Mouse (Mus musculus) NIH3T3 (cell line): ENCODE measurements around the gene Cgrrf1.
A peak's percentile ranks its signal among the peaks of the same experiment; 100 is the strongest.
"Not testable (repeated sequence)": the region's sequence is repeated elsewhere in the genome, so short reads cannot be mapped to it uniquely, and the experiment has no call there.

Experiments used
- DNase-seq: peaks from one replicate; pipeline ENCODE4 v3.0.0-alpha.2; 2012; ENCODE audit warnings: low read depth

The Cgrrf1 gene

DNA sequence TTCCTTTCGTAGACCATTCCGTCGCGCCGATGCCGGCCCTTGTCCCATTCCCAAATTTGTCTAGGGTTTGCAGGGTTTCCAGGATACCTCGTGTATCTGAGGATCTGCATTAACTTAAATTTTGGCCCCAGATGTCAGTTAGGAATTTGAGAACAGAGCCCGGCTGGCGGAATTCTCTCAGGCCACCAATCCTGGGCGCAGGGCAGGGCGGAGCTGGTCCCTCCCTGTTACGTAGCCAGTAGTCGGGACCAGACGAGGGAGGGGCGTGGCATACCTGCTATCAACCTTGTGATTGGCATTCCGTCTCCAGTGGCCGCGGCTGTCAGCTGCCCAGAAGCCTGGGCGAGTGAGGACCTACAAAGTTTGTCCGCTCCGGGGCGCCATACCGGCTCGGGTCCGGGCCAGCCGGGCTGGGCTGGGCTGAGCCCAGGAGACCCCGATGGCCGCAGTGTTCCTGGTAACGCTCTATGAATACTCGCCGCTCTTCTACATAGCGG is at the start of gene Cgrrf1:
TSS of gene Cgrrf1 (plus strand) at position 289 of the 497 bp plus-strand sequence.
- DNase-seq, result peak; percentile 97

DNA sequence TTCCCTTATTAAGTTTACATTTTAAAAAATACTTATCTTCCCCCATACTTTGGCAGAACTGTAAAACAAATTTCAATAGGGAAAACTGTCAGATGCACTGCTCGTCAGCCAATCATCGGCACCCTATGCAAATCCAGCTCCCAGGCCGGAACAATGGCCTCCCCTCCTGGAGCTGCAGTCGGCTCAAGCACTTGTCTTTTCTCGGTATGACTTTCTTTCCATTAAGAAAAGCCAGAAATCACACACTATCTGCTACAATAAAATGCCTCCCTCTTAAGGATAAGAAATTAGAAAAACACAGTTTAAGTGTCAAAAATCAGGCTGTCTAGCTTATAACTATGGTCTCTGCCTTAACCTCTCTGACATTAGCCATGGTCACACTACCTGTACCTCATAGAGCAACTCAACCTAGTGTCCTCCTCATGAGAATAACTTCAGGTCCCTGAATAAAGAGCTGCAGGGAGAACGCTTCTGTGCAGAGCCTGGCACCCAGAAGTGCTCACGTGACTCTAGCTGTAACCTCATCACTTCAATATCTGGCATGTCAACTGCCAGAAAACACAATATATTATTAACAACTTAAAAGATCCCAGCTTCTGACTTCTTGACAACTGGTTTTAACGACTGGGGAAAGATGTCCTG is 49.6 kb upstream of the Cgrrf1 start:
- no peak for DNase-seq

DNA sequence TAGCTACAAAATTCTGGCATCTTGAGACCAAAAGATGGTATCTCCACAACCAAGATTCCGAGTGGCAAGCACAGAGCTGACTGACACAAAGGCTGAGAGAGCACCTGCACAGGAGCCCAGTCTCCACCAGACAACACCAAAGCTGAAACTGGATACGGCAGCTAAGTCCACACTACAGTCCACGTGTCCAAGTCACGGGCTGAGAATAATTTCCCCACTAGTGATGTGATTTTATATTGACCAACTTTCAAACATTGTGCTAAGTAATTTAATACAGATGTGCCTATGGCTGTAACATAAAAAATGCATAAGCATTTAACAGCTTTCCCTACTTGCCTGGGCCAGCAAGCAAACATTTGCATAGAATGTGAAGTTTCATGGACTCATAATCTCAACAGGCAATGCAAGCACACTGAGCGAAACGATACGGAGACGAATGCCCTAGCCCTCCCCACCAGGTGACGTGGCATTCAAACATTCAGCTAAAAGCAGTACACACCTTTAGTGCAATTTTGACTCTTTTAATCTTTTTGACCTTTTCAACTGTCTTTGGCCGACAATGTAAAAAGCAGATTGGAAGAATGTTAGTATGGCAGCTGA is 48.5 kb upstream of the Cgrrf1 start:
- no peak for DNase-seq

DNA sequence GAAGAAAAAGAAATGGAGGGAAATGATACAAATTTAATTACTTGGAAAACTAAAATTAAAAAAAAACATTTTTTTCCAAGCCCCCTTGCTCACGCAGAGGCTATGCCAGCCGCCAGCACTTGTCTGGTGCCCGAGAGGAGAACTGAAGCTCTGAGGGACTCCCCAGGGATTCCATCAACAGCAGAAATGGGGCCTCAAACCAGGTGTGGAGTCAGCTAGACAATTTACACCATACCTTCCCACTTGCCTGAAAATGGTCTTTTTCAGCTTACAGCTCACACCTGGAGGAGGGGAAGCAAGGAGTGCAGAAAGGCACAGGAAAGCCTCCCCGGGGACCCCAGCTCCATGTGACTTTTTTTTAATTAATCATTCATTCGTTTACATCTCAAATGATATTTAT is 46.7 kb upstream of the Cgrrf1 start:
- no peak for DNase-seq

DNA sequence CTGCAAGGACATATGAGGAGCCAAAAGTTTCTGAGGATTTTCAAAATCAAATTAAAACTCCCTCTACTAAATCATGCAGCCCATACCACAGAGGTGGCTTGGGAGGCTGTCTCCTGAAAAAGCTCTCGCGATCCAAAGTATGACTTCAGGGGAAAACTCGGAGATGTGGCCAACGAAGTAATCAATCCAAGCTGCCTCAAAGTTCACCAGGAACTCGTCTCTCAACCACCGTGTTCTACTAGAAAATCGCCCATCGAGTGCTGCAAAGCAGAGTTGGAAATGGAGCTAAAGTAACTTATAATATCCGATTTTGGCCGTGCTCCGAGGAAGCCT is 44.5 kb upstream of the Cgrrf1 start:
- no peak for DNase-seq

DNA sequence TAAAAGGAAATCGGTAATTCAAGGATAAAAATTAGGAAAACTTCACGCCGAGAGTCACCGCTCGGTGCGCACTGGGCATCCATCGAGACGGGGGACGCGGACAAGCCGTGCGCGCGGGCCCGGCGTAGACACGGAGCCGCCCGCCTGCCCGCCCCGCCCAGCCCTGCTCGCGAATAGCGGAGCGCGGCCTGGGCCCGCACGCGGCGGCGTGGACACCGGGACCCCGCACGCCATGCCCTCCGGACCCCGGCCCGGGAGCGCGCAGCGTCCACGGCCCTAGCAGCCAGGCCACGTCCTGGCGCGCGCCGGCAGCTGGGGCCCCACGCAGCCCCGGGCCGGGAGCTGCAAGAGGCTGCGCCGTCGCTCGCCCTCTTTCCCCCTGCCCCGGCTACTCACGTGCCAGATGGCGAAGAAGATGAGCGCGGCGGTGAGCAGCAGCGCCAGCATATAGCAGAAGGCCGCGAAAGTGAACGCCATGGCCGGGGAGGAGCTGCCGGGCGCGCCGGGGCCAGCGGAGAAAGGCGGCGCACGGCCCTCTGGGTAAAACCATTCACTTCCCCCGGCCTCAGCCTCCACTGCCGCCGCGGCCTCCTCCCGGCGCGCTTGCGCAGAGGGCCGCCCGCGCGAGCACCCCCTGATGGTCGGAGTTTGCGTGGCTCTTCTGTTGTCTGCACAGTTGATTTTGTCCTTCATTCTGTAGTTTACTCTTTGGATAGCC is 44.0 kb upstream of the Cgrrf1 start, which contains the start of gene Cnih1:
TSS of gene Cnih1 (minus strand) at position 625 of the 718 bp plus-strand sequence.
- peak; percentile 94 for DNase-seq

DNA sequence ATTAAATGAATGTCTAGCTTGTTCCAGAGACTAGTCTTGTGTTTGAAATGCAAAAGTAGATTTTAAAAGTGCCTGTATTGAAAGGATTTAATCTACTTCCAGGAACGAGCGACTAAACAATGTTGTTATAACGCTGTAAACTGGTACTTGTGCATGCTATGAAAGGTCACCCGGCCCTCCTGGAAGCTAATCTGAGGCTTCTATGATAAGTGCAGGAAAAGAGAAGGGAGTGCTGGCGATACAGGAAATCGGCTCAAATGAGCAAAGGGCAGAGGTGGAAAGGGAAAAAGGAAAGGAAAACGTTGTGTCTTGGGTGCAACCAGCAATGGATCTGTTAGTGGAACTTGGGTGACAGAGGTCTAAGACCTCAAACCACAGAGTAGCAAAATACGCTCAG is 43.4 kb upstream of the Cgrrf1 start:
- no peak for DNase-seq

DNA sequence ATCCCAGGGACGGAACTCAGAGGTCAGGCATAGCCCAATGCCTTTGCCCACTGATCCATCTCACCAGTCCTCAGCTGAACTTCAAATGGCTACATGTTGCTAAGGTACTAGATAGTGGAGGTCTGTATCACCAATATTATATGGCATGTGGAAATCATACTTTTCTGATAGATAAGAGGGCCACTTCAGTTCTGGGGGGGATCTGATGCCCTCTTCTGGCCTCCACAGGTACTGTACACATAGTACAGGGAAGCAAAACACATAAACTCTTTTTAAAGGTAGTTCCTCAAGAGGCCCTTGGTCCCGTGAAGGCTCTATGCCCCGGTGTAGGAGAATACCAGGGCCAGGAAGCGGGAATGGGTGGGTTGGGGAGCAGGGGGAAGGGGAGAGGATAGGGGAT is 41.6 kb upstream of the Cgrrf1 start:
- peak; percentile 52 for DNase-seq

DNA sequence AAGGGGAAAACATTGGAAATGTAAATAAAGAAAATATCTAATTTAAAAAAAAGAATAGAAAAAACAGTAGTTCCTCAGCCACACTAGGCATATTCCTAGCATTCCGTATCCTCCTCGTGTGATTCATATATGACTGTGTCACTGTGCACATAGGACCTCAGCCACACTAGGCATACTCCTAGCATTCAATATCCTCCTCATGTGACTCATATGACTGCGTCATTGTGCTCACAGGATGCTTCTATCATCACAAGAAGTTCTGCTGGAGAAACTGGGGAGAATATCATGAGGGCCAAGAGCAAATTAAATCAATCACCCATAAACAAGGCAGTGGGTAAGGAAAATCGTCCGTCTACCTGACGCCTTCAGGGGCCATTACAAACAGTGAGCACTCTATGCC is 41.2 kb upstream of the Cgrrf1 start:
- DNase-seq, result peak; percentile 42

DNA sequence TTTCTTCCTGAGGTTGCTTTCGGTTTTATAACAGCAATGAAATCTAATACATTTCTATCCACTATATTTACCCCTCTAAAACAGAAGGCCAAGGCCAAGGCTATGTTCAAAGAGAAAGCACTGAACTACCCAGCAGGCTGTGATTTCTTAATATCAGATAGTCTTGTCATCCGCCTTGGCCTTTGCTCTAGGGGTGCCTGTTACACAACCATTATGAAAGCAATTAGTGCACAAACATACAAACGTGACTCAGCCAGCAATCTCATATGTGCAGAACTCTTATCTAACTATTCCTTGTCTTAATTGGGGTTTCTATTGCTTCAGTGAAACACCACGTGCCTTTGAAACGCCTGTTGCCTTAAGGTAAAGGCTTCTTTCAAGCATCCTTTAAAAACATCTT is 37.8 kb upstream of the Cgrrf1 start:
- DNase-seq, result no peak

DNA sequence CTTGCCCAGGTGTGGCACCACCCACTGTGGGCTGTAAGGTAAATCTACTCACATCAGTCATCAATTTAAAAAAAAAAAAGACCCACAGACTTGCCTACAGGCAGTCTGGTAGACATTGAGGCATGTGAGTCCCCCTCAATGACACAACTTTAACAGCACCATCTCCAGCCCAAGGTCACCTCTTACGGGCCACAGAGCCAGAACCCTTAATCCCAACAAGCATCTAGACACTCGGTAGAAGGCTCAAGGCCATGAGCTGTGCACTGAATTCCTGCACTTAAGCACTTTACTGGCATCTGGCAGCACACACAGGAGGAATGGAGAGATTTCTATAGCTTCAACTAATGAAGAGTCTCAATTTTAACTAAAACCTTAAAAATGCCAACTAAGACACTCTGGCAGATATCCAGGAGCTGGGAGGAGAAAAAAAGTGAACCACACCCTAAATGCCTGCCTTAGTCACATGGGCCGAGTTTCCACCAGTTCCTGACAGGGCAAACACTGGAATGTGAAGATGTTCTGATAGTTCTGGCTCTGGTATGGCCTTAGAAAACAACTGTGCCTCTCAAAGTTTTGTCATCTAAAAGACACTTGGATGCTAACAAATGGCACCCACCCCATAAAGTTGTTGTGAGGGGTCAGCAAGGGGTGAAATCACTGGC is 31.1 kb upstream of the Cgrrf1 start:
- DNase-seq, result no peak

DNA sequence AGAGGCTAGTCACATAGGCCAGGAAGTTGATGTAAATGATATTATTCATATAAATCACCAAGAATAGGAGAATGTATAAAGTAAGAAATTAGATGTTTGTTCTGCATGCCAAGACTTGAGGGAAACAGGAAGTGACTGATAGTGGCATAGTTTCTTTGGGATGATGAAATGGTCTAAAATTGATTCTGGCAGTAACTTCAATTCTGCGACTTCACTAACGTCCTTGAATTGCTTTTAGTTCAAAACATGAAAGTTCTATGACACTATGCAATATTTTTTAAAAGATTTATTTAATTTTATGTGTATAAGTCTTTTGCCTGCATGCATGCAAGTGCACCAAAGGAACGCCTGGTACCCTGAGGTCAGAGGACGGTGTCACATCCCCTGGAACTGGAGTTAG is 28.7 kb upstream of the Cgrrf1 start:
- DNase-seq, result no peak

DNA sequence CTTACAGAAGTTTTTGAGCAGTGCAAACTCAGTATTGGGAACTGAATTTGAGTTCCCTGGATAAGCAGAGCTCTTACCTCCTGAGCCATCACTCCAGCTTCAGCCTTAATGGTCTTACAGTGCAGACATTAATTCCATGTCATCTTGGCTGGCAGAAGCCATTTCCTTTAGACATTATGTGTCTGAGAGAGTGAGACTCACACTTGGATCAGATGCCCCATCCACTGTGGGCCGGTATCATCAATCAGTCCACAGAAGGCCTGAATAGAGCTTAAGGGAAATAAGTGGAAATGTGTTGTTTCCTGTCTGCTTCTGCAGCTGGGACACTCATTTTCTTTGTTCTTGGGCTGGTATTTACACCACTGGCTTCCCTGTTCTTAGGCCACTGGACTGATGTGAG is 28.1 kb upstream of the Cgrrf1 start:
- no peak for DNase-seq

DNA sequence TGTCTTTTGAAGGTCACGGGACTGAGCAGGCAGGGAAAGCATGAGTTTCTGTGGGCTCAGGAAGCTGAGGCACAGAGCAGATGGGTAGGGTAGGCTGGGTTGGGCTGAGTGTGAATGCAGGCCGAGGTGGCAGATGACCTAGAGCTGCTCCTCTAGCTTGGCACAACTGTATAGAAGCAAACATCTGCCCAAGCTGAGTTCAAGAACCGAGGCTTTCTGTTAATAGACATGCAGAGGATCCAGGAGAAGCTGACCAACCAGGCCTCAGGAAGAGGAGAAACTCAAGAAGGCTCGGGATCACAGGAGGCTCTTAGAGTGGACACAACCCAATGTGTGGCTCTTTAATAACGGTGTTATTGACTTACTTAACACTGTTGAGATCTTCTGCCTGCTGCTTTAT is 25.7 kb upstream of the Cgrrf1 start:
- DNase-seq, result no peak

DNA sequence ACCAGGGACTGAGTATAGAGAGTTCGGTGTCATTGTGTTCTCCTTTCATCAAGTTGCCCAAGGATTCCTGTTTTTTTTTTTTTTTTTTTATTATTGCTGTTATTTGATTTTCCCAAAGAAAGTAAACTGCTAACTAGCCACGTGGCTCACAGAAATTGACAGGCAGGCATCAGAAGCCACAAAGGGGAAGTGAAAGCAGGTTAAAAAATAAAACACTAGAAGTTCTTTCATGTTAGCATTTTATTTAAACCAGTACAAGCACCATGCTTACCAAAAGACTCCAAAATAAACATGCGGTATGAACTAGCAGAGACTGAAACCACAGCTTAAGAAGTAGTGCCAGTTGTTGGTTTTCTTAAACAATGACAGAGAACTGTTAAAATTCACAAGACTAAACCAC is 24.0 kb upstream of the Cgrrf1 start:
- DNase-seq, result no peak

DNA sequence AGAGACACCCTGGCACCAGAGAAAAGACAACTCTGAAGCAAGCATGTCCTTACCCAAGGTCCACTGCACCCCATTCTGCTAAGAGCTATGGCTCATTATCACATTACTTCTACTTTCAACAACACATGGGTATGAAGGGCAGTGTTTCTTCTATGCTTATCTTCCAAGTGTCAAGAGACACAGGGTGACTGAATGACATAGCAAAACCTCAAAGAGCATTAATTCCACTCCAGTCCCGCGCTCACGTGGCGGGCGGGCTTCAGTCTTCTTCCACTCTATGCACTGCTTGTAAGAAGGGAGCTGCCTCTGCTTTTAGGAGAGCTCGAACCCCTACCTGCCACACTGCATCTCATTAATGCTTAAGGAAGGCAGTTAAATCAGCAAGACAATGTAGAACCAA is 16.3 kb upstream of the Cgrrf1 start:
- no peak for DNase-seq

DNA sequence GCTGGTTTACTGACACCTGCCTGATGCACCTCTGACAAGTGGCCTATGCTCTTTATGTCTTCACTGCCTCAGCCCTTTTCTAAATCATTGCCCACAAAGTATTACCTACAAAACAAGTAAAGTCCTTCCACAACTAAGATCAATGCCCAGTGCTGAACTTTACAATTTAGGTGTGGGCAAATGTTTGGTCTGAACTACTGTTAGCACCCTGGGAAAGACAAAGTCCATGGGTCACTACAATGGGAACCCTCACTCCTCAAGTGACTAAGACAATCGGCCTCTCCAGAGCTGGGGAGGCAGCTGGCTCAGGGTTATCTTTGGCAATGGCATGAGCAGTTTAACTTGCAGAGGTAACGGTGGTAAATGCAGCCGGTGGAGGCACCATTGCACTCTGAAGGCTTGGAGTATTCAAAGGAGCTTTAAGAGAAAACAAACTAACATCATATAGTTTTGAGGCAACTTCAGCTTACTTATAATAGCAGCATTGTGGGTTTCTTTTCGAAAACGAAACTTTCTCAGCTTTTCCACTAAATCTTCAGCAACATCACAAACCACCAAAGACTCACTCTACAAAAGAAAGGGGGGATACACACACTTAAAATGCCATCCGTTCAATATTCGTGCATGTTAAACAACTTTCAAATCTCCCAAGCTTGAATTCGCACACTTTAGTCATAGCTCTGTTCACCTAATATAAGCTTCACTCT is 14.9 kb upstream of the Cgrrf1 start:
- DNase-seq, result no peak

DNA sequence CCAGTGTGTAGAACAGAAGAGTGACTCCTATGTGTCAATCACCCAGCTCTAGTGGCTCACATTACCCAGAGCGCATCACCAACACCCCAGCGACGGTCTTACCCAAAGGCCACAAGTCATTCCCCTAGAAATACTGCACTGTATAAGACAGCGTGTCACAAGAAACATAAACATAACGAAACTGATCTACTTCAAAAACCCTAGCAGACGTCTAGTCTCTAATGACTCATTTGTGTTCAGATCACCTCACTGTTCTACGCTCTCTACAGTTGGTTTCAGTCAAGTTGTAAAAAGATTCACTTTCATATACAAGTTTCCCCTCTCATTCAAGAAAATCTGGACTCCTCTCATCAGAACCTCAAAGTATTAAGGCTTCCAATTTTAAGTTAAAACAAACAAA is 13.2 kb upstream of the Cgrrf1 start:
- no peak for DNase-seq

DNA sequence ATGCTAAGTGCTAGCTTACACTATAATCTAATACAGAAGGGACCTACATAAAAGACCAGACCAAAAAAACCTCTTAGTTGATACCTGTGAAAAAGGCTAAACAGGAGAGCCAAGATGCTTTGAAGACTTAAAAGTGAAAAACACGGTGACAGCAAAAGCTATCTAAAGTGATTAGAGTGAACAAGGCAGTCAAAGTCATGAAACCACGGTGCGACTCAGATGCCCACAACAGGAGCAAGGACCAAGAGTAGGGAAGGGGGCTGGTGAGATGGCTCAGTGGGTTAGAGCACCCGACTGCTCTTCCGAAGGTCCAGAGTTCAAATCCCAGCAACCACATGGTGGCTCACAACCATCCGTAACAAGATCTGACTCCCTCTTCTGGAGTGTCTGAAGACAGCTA is 12.0 kb upstream of the Cgrrf1 start:
- not testable (repeated sequence) for DNase-seq

DNA sequence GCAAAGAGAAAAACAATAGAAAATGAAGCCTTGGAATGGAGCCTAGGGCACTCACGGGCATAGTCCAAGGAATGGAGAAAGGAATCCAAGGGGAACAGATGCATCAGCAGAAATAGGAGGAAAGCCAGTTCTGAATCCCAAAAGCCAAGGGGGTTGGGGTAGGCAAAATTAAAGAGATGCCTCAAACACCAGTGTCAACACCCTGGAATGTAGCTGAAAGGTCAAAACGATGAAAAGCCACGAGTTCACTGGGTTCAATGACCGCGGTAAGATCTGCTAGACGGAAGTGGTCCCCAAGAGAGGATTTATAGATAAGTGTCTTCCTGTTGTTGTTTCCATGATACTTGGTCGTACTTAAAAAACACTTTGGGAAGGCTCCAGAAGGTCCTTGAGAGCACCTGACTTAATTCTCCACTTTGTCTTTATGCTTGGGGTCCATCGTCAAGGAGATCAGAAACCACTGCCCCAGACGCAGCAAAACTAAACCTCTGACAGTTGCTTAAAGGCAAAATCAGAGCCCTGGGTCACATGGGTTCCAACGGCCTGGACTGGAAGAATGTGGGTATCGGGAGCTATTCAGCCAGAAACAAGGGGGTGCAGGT is 10.6 kb upstream of the Cgrrf1 start:
- peak; percentile 48 for DNase-seq

DNA sequence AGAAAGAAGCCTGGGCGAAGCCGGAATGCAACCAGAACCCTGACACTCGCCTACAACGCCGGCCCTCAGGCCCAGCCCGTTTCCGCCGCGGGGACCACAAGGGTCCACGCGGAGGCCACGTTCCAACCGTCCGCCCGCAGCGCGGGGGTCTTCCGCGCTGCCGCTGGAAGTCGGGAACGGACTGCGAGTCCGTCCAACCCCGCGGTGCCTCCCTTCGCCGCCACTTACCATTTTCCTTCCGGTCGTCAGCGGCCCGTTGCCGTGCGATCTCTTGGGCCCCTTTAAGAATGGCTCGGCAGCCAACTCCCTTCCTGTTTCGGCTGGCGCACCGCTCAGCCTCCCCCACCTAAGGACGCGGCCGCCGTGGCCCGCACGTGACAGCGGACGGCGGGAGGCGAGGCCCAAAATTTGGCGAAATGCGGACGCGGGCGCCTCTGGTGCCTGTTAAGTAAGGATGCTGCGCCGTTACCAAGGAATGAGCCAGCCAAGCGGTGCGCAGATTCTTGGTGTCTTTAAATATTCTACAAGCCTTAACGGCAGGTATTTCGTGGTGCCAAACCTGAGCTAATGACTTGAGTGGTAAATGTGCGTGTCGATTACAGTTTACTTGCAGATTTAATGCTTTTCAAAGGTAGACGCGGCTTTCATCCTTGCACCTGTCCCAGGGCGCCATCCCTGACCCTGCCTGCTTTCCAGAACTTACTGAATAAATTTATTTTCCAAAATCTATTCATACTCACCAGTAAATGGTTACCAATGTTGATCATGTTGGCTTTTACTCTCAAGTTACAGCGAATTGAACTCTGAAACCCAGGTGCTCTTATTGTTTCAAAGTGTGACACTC is 9.8 kb upstream of the Cgrrf1 start, which contains the start of gene Gmfb:
TSS of gene Gmfb (minus strand) at position 370 of the 844 bp plus-strand sequence.
- peak; percentile 94 for DNase-seq
